Mouse (Mus musculus): ENCODE results near the gene Adprhl1. TPM values are rescaled to one million over a fixed set of nuclear protein-coding genes. Genes with fewer than 3 reads are reported as not detected.

Adprhl1 gene
- total RNA-seq, 2 experiments from 2014 or later: 1.5 to 1.6 TPM

DNA sequence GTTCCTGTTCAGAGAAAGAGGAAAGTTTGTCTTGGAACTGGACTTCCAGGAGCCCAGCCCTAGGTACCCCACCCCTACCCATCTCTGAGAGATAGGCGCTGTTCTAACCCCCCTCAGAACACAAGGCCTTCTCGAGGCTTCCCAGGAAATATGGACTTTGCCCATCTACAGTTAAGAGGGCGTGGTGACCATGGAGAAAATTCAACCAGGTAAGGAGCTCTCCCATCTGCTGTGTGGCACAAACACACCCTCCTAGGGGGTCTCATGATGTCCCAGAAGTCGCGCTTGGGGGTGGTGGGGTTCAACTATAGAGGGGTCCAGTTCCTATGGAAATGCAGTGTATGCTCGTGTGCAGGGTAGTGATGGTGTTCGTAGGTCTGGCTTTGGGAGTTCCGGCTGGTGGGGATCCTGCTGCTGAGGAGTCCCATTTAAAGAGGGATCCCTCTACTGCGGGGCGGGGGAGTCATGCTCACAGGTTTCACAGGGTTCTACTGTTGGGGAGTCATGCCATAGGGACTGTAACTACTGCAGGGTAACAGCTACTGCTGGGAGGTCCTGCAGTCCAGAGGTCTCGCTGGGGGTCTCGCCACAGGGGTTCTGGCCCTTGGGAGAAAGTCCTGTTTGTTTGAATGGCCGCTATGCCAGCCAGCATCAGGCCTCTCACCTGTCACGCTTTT lies 54.4 kb downstream of the Adprhl1 start:
- no peak for DNase-seq (ENCODE audit: low spot score in 2 of 2)

DNA sequence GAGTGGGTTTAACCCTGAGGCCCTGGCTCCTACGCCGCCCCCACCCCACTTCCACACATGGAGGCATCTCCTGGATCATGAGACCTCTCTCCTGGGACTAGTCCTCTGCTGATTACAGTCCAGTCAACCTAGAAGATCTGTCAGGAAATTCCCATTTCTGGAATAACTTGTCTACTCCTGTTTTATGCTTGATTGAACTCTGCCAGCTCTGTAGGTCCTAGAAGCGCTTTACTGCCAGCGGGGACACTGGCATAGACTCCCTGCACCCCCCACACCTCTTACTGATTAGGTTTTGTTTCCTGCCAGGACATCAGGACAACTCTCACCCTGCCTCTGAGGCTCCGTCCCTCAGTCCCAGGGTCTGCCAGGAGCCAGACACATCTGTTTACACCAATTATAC lies 56.5 kb downstream of the Adprhl1 start:
- no peak for DNase-seq (ENCODE audit: low spot score in 2 of 2)

DNA sequence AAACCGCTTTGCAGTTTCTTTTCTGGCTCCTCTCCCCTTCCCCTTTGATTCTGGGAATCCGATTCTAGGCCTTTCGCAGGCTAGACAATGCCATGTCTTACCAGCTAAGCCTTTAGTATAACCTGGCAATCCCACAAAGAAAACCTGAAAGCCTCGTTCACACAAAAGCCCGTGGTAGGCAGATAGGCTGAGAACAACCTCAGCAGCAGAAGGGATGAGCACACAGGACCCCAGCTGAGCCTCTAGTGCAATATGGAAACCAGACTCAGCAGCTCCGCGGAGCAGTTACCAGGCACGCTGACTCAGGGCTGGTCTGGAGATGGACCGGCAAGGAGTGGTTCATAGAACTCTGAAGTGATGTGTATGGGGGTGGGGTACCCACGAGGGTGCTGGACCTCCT lies 59.1 kb downstream of the Adprhl1 start:
- DNase-seq (ENCODE audit: low spot score in 2 of 2): no peak

DNA sequence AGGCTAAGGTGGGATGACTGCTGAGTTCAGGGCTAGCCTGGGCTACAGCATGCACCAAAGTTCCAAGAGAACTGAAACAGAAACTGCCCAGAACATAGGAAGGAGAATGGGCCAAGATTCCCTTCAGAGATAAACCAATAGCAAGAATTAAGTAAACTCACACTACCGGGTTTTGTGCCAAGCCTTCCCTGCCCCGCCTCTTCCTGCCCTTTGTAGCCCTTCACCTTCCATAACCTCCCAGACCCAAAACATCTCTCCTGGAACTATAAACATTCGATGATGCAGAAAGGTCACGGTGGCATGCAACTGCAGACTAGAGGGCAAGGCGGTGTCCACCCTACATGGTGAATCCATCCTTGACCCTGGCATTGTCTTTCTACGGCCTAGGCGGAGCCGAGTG lies 63.7 kb downstream of the Adprhl1 start:
- no peak for DNase-seq (ENCODE audit: low spot score in 2 of 2)

DNA sequence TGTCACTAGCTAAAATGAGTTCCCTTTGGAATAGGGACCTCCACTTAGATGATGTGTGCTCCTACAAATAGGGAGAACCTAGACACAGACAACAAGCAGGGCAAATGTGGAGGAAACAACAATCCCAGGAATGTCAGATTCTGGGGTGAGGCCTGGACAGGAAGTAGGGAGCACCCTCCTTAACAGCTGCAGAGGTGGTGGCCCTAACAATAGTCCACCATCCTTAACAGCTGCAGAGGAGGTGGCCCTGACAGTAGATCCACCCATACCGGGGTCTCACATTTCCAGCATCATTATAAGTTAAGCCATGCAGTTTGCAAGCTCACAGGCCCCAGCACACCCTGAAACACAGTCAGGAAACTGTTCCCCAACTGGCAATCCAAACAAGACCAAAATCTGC lies 65.1 kb downstream of the Adprhl1 start:
- DNase-seq (ENCODE audit: low spot score in 2 of 2): no peak

DNA sequence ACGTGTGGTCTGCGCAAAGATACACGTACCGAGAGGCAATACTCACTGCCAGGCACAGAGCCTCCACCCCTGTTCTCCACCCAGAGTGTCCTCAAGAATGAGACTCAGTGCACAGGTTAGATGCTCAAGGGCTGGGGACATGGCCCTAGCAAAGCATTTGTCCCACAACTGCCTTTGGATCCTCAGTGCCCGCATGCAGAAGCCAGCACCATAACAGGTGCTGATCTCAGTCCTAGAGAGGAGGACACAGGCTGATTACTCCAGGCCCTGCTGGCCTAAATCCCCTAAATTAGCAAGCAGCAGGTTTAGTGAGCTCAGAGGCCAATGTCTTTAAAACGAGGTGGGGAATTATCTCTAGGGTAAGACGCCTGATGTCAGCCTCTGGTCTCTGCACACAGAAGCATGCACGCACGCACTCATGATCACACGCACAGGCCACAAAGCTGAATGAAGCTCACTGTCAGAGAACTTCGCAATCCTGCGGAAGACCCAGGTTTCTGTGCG lies 65.9 kb downstream of the Adprhl1 start:
- DNase-seq (ENCODE audit: low spot score in 2 of 2): no peak

DNA sequence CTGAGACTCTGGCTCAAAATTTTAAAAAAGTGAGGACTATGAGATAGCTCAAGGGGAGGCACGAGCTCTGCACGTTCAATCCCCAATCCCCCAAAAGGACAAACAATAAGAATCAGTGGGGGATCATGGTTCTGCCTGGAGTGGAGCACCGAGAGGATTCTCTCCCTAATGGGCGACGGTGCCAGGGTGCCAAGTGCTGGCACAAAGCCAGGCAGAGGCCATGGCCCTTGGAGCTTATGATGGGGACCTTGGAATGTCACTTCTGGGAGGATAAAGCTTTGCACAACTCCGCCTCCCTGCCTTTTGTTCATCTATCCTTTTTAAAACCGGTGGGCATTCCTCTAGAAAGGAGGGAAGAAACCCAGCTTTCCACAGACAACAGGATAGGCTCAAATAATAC lies 66.3 kb downstream of the Adprhl1 start:
- DNase-seq (ENCODE audit: low spot score in 2 of 2): no peak

DNA sequence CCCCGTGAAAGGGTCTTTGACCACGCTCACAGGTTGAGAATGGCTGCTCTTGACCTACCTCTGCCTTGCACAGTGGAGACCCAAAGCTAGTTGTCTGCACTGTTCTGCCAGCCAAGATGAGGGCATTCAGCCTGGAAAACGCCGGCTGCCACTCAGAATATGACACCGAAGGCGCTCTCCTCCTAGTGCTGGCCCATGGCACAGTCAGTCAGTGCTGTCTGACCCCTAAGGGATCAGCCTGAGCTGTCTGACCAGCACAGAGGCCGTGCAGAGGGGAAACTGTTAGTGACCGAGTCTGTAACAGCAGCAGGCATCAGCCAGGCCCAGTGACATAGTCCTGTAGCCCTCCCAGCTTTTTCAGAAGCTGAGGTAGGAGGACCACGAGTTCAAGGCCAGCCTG lies 66.7 kb downstream of the Adprhl1 start:
- DNase-seq (ENCODE audit: low spot score in 2 of 2): no peak

DNA sequence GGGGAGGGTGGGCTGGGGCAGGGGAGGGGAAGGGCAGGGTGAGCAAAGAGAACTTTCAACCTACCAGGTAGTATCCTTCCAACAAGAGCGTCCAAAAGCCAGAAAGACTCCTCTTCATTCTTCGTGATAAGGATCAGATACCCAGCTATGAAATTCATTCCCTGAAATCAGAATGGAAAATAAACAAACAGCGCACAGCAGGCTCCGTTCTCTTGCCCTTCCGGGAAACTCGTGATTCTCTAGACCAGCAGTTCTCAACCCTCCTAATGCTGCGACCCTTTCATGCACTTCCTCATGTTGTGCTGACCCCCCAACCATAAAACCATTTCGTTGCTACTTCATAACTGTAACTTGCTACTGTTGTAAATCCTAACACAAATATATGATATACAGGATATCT lies 67.1 kb downstream of the Adprhl1 start:
- DNase-seq (ENCODE audit: low spot score in 2 of 2): no peak

DNA sequence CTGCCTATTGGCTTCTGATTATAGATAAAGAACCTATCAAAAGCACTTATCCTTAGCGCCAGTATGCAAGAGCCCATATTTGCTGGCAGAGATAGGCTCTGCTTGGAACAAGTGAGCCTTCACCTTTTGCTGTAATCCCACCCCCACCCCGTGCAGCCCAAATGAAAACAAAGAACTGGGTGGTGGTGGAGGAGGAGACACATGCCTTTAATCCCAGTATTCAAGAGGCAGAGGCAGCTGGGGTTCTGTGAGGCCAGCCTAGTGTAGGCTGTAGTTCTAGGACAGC lies 72.3 kb downstream of the Adprhl1 start:
- no peak for DNase-seq (ENCODE audit: low spot score in 2 of 2)

DNA sequence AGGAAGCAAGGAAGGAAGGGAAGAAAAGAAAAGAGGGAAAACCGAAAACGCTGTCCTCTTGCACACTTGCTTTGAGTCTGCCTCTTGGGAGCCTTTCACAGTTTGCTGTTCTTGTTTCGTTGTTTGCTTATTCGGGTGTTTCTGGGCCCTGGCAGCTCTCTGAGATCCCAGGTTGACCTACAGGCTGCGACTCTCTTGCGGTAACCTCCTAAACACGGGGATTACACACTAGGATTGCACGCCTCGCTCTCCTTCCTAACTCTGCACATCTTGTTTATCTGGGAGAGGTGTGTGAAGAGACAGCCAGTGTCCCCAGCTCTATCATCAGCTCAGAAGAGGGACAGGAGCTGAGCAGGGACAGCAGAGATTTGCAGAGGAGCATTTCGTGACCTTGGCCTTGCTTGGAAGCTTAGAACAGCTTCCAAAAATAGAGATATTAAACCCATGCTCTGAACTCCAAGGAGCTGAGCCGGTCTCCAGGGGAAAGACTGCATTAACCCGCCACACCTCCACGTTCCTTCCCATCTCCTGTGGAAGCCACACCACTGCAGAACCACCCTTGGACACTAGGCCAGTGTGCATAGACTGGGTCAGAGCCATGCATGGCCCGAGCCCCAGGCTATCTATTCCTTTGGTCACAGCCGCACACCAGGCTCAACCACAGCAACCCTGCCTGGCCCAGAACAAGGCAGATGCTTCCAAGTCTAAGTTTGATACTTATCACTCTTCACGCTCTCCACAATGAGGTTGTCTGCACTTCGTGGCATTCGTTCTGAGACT lies 72.9 kb downstream of the Adprhl1 start:
- no peak for DNase-seq (ENCODE audit: low spot score in 2 of 2)

DNA sequence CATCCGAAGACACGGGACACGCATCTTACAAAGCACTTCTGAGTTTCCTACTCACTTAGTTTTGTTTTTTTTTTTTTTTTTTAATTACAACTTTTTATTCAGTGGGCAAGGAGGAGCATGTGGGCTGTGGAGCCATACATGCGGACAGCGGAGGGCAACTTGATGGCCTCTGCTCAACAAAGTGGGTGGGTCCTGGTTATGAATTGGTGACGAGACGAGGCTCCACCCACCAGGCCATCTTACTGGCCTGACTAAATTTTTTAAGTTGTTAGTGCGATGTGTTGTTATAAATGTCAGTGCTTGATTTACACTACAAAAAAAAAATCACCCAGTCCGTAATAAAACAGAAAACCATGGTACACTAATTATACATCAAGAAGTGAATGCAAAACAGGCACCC lies 73.6 kb downstream of the Adprhl1 start:
- no peak for DNase-seq (ENCODE audit: low spot score in 2 of 2)

DNA sequence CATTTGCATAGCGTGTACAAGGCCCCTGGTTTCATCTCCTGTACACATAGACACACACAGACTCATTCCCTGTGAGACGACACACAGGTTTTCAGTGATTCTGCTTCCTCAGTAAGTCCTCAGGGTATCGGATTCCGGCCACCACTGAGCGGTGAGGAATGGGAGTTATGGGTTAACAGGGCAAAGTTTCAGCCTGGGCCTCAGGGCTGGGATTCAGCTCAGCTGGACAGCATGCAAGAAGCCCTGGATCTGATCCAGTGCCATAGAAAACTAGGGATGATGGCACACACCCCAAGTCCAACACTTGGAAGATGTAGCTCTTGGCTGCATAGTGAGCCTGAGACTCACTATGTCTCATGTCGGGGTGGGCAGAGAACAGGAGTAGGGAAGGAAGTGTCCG lies 74.0 kb downstream of the Adprhl1 start:
- DNase-seq (ENCODE audit: low spot score in 2 of 2): no peak

DNA sequence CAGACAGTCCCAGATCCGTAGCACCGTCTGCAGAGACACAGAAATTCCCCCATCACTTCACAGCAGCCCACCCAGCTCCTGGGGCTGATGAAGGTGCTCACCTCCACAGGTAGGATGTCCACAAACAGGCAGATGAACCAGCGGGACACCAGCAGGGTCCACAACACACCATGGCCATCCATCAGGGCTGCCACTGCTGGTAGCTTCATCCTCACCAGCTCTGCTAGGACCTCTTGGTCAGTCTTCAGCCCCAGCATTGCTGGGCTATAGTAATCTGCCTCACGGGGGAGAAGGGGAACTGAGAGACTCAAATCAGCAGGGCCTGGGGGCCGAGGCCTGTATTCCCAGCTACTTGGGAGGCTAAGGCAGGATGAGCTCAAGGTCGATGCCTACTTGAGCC lies 74.5 kb downstream of the Adprhl1 start:
- DNase-seq (ENCODE audit: low spot score in 2 of 2): no peak

DNA sequence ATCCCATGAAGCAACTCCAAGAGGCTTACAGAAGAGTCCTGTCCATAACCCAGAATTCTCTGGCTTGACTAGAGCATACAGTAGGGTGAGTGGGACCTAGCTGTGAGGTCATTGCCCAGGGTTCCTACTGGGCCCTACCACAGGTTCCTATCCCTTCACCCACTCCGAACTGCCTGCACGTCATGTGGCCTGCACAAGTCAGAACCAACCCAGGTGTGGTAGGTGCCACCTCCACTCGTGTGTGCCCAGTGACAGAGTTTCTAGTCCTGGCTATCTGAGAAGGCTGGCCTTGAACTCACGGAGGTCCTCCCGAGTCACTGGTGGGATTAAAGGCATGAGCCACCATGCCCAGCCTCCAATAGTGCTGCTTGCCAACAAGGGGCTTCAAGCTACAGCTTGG lies 75.8 kb downstream of the Adprhl1 start:
- DNase-seq (ENCODE audit: low spot score in 2 of 2): no peak

DNA sequence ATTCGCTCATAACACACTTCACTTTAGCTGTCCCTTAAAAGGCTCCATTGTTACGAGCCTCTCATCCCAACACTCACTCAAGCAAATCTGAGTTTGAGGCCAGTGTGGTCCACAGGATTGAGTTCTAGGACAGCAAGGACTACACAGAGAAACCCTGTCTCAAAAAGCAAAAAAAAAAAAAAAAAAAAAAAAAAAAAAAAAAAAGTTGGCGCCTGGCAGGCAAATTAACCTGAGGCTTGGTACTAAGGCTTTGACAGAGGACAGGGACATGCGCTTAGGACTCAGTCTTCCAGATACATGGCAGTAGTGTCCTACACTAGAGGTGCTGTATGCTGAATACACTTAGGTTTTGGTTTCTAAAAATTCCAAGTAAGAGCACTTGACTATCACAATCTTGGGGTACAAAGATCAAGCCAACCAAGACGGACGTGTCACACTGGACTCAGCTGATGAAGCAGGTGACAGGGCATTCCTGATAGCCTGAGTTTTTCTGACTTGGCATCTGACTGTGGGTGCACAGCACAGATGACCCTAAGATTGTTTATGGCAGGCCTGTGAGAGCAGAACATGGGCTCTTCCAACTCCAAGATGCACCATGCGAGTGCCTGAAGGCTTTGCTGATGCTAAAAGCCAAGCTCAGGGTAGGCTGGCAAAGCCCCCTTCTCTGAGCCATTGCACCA lies 76.6 kb downstream of the Adprhl1 start:
- no peak for DNase-seq (ENCODE audit: low spot score in 2 of 2)

DNA sequence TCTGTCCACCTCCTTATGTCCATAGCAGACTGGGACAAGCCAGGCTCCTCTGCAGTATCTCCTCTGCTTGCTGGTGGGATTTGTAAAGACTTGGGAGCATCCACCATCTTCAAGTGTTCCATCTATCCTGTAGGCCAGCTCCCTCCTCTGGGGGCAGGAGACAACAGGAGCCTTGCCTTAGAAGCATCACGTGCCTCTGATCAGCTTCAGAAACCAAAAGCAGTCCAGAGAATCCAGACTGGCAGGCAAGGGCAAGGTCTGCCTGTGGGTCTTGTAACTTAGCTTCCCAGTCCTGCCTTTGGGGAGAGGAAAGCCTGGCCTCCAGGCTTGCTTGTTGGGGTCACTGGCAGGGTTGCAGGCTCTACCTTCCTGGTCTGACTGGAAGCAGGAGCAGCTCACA lies 78.3 kb downstream of the Adprhl1 start:
- no peak for DNase-seq (ENCODE audit: low spot score in 2 of 2)

DNA sequence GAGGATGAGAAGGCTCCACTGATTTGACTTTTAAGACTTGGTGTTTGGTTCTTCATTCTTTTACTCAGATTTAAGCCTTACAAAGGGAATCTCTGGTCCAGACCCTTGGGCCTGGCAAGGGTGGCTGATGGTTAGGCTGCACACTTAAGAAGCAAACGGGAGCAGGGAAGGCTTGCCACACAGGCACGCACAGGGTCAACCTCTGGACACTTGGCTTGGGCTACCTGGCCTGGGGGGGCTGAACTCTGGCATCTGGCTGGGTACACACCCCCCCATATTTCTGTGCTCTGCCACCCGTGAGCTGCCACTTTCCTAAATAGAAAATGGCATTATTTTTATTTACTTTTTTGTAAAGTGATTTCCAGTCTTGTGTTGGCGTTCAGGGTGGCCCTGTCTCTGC lies 79.2 kb downstream of the Adprhl1 start:
- DNase-seq (ENCODE audit: low spot score in 2 of 2): no peak

DNA sequence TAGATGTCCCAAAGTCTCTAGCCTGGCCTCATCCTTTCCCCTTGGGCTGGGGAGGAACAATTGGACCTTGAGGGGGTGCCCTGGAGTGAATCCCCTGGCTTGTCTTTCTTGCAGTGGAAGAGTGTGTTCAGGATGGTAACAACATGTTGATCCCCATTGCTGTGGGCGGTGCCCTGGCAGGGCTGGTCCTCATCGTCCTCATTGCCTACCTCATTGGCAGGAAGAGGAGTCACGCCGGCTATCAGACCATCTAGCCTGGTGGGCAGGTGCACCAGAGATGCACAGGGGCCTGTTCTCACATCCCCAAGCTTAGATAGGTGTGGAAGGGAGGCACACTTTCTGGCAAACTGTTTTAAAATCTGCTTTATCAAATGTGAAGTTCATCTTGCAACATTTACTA lies 79.7 kb downstream of the Adprhl1 start:
- DNase-seq (ENCODE audit: low spot score in 2 of 2): no peak

Measured in layer of hippocampus, postnatal 14 days (tissue).